Mouse (Mus musculus): ENCODE results near the gene Cdk9. TPM values are rescaled to one million over a fixed set of nuclear protein-coding genes. Genes with fewer than 3 reads are reported as not detected.

Cdk9 gene
- polyA plus RNA-seq, 1 experiment: 192 TPM

GRCm38 (mm10) chr2:32724149-32724548 lies 11.3 kb upstream of the Cdk9 start:
- no peak for TF ChIP-seq POLR2A (IDR thresholded peaks at IDR 0.05; ENCODE audit: borderline replicate concordance, low read depth, low read length)
- TF ChIP-seq CTCF (IDR thresholded peaks at IDR 0.05; ENCODE audit: low read depth, low read length): no peak
- Histone ChIP-seq H3K4me3 (ENCODE audit: insufficient read depth, low read length) (no peak overlapping the region), H3K4me1 (ENCODE audit: control insufficient read depth, insufficient read depth, low read length) (peaks cover 30% of the 10 kb centered on the region), H3K27ac (ENCODE audit: insufficient read depth, low read depth, low read length) (no peak overlapping the region)

- Histone ChIP-seq H3K27ac (ENCODE audit: insufficient read depth, low read depth, low read length) (no peak overlapping the region), H3K4me3 (ENCODE audit: insufficient read depth, low read length) (no peak overlapping the region), H3K4me1 (ENCODE audit: control insufficient read depth, insufficient read depth, low read length) (peaks cover 31% of the 10 kb centered on the region)
- TF ChIP-seq CTCF (IDR thresholded peaks at IDR 0.05; ENCODE audit: low read depth, low read length) (no peak), POLR2A (IDR thresholded peaks at IDR 0.05; ENCODE audit: borderline replicate concordance, low read depth, low read length) (no peak)
Observed at GRCm38 (mm10) chr2:32722581-32722980, 9.7 kb upstream of the Cdk9 start.

GRCm38 (mm10) chr2:32722046-32722445 lies 9.2 kb upstream of the Cdk9 start:
- peaks cover 29% of the 10 kb centered on the region for H3K4me1 ChIP-seq (ENCODE audit: control insufficient read depth, insufficient read depth, low read length)
- peak overlapping the region; percentile 66 for H3K4me3 ChIP-seq (ENCODE audit: insufficient read depth, low read length)
- no peak overlapping the region for H3K27ac ChIP-seq (ENCODE audit: insufficient read depth, low read depth, low read length)
- TF ChIP-seq POLR2A (IDR thresholded peaks at IDR 0.05; ENCODE audit: borderline replicate concordance, low read depth, low read length) (no peak), CTCF (IDR thresholded peaks at IDR 0.05; ENCODE audit: low read depth, low read length) (no peak)

- H3K4me1 ChIP-seq (ENCODE audit: control insufficient read depth, insufficient read depth, low read length): peaks cover 32% of the 10 kb centered on the region
- TF ChIP-seq CTCF (IDR thresholded peaks at IDR 0.05; ENCODE audit: low read depth, low read length) (no peak), POLR2A (IDR thresholded peaks at IDR 0.05; ENCODE audit: borderline replicate concordance, low read depth, low read length) (no peak)
- peak within 1 kb of the TSS; percentile 33 for H3K27ac ChIP-seq (ENCODE audit: insufficient read depth, low read depth, low read length)
- H3K4me3 ChIP-seq (ENCODE audit: insufficient read depth, low read length): peak within 1 kb of the TSS; percentile 66
Observed at GRCm38 (mm10) chr2:32720681-32721229, 7.9 kb upstream of the Cdk9 start, which contains the start of gene Sh2d3c. TSS of gene Sh2d3c (plus strand) at chr2:32721055.

GRCm38 (mm10) chr2:32720053-32720452 lies 7.2 kb upstream of the Cdk9 start:
- no peak overlapping the region for H3K27ac ChIP-seq (ENCODE audit: insufficient read depth, low read depth, low read length)
- TF ChIP-seq CTCF (IDR thresholded peaks at IDR 0.05; ENCODE audit: low read depth, low read length) (no peak), POLR2A (IDR thresholded peaks at IDR 0.05; ENCODE audit: borderline replicate concordance, low read depth, low read length) (no peak)
- peaks cover 36% of the 10 kb centered on the region for H3K4me1 ChIP-seq (ENCODE audit: control insufficient read depth, insufficient read depth, low read length)
- H3K4me3 ChIP-seq (ENCODE audit: insufficient read depth, low read length): no peak overlapping the region

GRCm38 (mm10) chr2:32718761-32719160 lies 5.9 kb upstream of the Cdk9 start:
- Histone ChIP-seq H3K27ac (ENCODE audit: insufficient read depth, low read depth, low read length) (no peak overlapping the region), H3K4me1 (ENCODE audit: control insufficient read depth, insufficient read depth, low read length) (peaks cover 45% of the 10 kb centered on the region), H3K4me3 (ENCODE audit: insufficient read depth, low read length) (no peak overlapping the region)
- no peak for TF ChIP-seq CTCF (IDR thresholded peaks at IDR 0.05; ENCODE audit: low read depth, low read length)
- no peak for TF ChIP-seq POLR2A (IDR thresholded peaks at IDR 0.05; ENCODE audit: borderline replicate concordance, low read depth, low read length)

GRCm38 (mm10) chr2:32714987-32715425 lies 2.1 kb upstream of the Cdk9 start:
- Histone ChIP-seq H3K4me1 (ENCODE audit: control insufficient read depth, insufficient read depth, low read length) (peaks cover 38% of the 10 kb centered on the region), H3K4me3 (ENCODE audit: insufficient read depth, low read length) (no peak overlapping the region)
- no peak for TF ChIP-seq CTCF (IDR thresholded peaks at IDR 0.05; ENCODE audit: low read depth, low read length)
- no peak for TF ChIP-seq POLR2A (IDR thresholded peaks at IDR 0.05; ENCODE audit: borderline replicate concordance, low read depth, low read length)

GRCm38 (mm10) chr2:32714117-32714986 lies 1.5 kb upstream of the Cdk9 start:
- Histone ChIP-seq H3K4me1 (ENCODE audit: control insufficient read depth, insufficient read depth, low read length) (peaks cover 38% of the 10 kb centered on the region), H3K4me3 (ENCODE audit: insufficient read depth, low read length) (peak overlapping the region; percentile 92), H3K27ac (ENCODE audit: insufficient read depth, low read depth, low read length) (peak overlapping the region; percentile 91)
- TF ChIP-seq CTCF (IDR thresholded peaks at IDR 0.05; ENCODE audit: low read depth, low read length): no peak
- no peak for TF ChIP-seq POLR2A (IDR thresholded peaks at IDR 0.05; ENCODE audit: borderline replicate concordance, low read depth, low read length)

More at GRCm38 (mm10) chr2:32714987-32715425, 2.1 kb upstream of the Cdk9 start:
- peak overlapping the region; percentile 91 for H3K27ac ChIP-seq (ENCODE audit: insufficient read depth, low read depth, low read length)

- H3K4me3 ChIP-seq (ENCODE audit: insufficient read depth, low read length): peak overlapping the region; percentile 92
- TF ChIP-seq CTCF (IDR thresholded peaks at IDR 0.05; ENCODE audit: low read depth, low read length): no peak
- no peak for TF ChIP-seq POLR2A (IDR thresholded peaks at IDR 0.05; ENCODE audit: borderline replicate concordance, low read depth, low read length)
- H3K4me1 ChIP-seq (ENCODE audit: control insufficient read depth, insufficient read depth, low read length): peaks cover 31% of the 10 kb centered on the region
- peak overlapping the region; percentile 78 for H3K27ac ChIP-seq (ENCODE audit: insufficient read depth, low read depth, low read length)
Observed at GRCm38 (mm10) chr2:32712586-32712933, 316 bp downstream of the Cdk9 start.

- Histone ChIP-seq H3K4me3 (ENCODE audit: insufficient read depth, low read length) (peak overlapping the region; percentile 92), H3K4me1 (ENCODE audit: control insufficient read depth, insufficient read depth, low read length) (peaks cover 31% of the 10 kb centered on the region), H3K27ac (ENCODE audit: insufficient read depth, low read depth, low read length) (peak overlapping the region; percentile 73)
- TF ChIP-seq POLR2A (IDR thresholded peaks at IDR 0.05; ENCODE audit: borderline replicate concordance, low read depth, low read length) (no peak), CTCF (IDR thresholded peaks at IDR 0.05; ENCODE audit: low read depth, low read length) (no peak)
Observed at GRCm38 (mm10) chr2:32712108-32712551, 746 bp downstream of the Cdk9 start.
